Comparison of ENCODE assay signal across 12 mouse cellular contexts in genomic region chr8:122307836-122308235, GRCm38 (mm10). TPM values are rescaled to one million over a fixed set of nuclear protein-coding genes. Genes with fewer than 3 reads are reported as not detected.
DNase-seq lines count a peak whose midpoint lies in the region; ATAC-seq lines count a peak whose summit lies in the region.
"Had no signal": no experiment of that assay in that cellular context is flagged by ENCODE, and none has a peak within 500 bp of the region (broad histone marks: within the 10 kb centered on the region; RNA-seq: fewer than 3 reads in every experiment).

No protein-coding gene starts in this region.

- WGBS in midbrain, embryonic 12.5 days: 88% methylated on average over 8 of the region's 8 CpGs
- WGBS in midbrain, embryonic 16.5 days: 70% methylated on average over 8 of the region's 8 CpGs
- WGBS in forebrain, embryonic 12.5 days: 80% methylated on average over 8 of the region's 8 CpGs
- 77% methylated on average over 8 of the region's 8 CpGs for WGBS in liver, embryonic 13.5 days (ENCODE audit: insufficient replicate concordance)

- peaks cover 7% of the 10 kb centered on the region; the same call in 1 of the 2 replicates for H3K4me1 ChIP-seq in midbrain, embryonic 12.5 days
- no peaks in the 10 kb centered on the region for H3K4me1 ChIP-seq in midbrain, embryonic 16.5 days (ENCODE audit: control insufficient read depth, insufficient read depth, low read length)
- peaks cover 11% of the 10 kb centered on the region; the same call in 1 of the 2 replicates for H3K4me1 ChIP-seq in forebrain, embryonic 12.5 days
- peaks cover 100% of the 10 kb centered on the region for H3K4me1 ChIP-seq in liver, embryonic 13.5 days (replicated peaks)

- H3K27ac ChIP-seq in midbrain, embryonic 12.5 days (replicated peaks): 0 out of 2 replicates have a peak overlapping the region, but pooled peaks have one; percentile 10
- H3K27ac ChIP-seq in midbrain, embryonic 16.5 days (ENCODE audit: low read length): no peak overlapping the region
- 0 out of 2 replicates have a peak overlapping the region, but pooled peaks have one; percentile 37 for H3K27ac ChIP-seq in forebrain, embryonic 12.5 days
- H3K27ac ChIP-seq in liver, embryonic 13.5 days: peak overlapping the region; percentile 97
- H3K27ac ChIP-seq: kidney, embryonic 15.5 days had no signal

- no peak overlapping the region for H3K4me2 ChIP-seq in midbrain, embryonic 12.5 days (replicated peaks)
- H3K4me2 ChIP-seq in midbrain, embryonic 16.5 days (ENCODE audit: low read length): no peak overlapping the region
- H3K4me2 ChIP-seq in forebrain, embryonic 12.5 days: no peak overlapping the region
- H3K4me2 ChIP-seq in liver, embryonic 13.5 days: peak overlapping the region; percentile 99
- H3K4me2 ChIP-seq: kidney, embryonic 15.5 days had no signal

- no peaks in the 10 kb centered on the region for H3K9me3 ChIP-seq in midbrain, embryonic 12.5 days
- no peaks in the 10 kb centered on the region for H3K9me3 ChIP-seq in midbrain, embryonic 16.5 days (replicated peaks; ENCODE audit: control insufficient read depth, low read length, poor library complexity, severe bottlenecking)
- H3K9me3 ChIP-seq in forebrain, embryonic 12.5 days: no peaks in the 10 kb centered on the region
- H3K9me3 ChIP-seq in liver, embryonic 13.5 days (replicated peaks): no peaks in the 10 kb centered on the region
- H3K9me3 ChIP-seq: kidney, embryonic 15.5 days had no signal

- no peak for ATAC-seq in cerebellum, adult (ENCODE audit: insufficient number of reproducible peaks, low FRiP score, low TSS enrichment)
- ATAC-seq in midbrain, embryonic 12.5 days (ENCODE audit: low FRiP score, low read depth): no peak
- ATAC-seq in midbrain, embryonic 16.5 days: no peak
- no peak for ATAC-seq in forebrain, embryonic 12.5 days (ENCODE audit: low FRiP score)
- no peak for ATAC-seq in liver, embryonic 13.5 days (ENCODE audit: low read depth)

- H3K9ac ChIP-seq in midbrain, embryonic 12.5 days (replicated peaks): no peak overlapping the region
- H3K9ac ChIP-seq in midbrain, embryonic 16.5 days (ENCODE audit: low read depth, low read length): no peak overlapping the region
- peak overlapping the region; percentile 7; the same call in 1 of the 2 replicates for H3K9ac ChIP-seq in forebrain, embryonic 12.5 days
- H3K9ac ChIP-seq in liver, embryonic 13.5 days: peak overlapping the region; percentile 99
- H3K9ac ChIP-seq: kidney, embryonic 15.5 days had no signal

- no peak overlapping the region for H3K4me3 ChIP-seq in midbrain, embryonic 12.5 days
- H3K4me3 ChIP-seq in midbrain, embryonic 16.5 days (ENCODE audit: low read depth, low read length): no peak overlapping the region
- no peak overlapping the region for H3K4me3 ChIP-seq in forebrain, embryonic 12.5 days (replicated peaks)
- no peak overlapping the region for H3K4me3 ChIP-seq in liver, embryonic 13.5 days (replicated peaks)
- H3K4me3 ChIP-seq: kidney, embryonic 15.5 days had no signal

- DNase-seq in cerebellum, adult 11 months: peak; percentile 41
- no peak for DNase-seq in liver, embryonic 13.5 days
- DNase-seq in retina, postnatal 1 day: no peak
- DNase-seq in lung, postnatal 14 days: no peak
- DNase-seq: adrenal gland, postnatal 25 days had no signal

- no peaks in the 10 kb centered on the region for H3K36me3 ChIP-seq in midbrain, embryonic 12.5 days
- no peaks in the 10 kb centered on the region for H3K36me3 ChIP-seq in midbrain, embryonic 16.5 days (ENCODE audit: control insufficient read depth, insufficient read depth, low read length)
- no peaks in the 10 kb centered on the region for H3K36me3 ChIP-seq in forebrain, embryonic 12.5 days (replicated peaks)
- peaks cover 96% of the 10 kb centered on the region for H3K36me3 ChIP-seq in liver, embryonic 13.5 days

- H3K27me3 ChIP-seq in midbrain, embryonic 12.5 days: no peaks in the 10 kb centered on the region; the same call in 1 of the 2 replicates
- no peaks in the 10 kb centered on the region for H3K27me3 ChIP-seq in midbrain, embryonic 16.5 days (ENCODE audit: control insufficient read depth, insufficient read depth, low read depth, low read length)
- H3K27me3 ChIP-seq in forebrain, embryonic 12.5 days: peaks cover 6% of the 10 kb centered on the region
- no peaks in the 10 kb centered on the region for H3K27me3 ChIP-seq in liver, embryonic 13.5 days
- H3K27me3 ChIP-seq: kidney, embryonic 15.5 days had no signal

RNA-seq across cellular contexts. Expression of gene Zfpm1, which starts 25.9 kb away (rescaled TPM):
- polyA plus RNA-seq in midbrain, embryonic 12.5 days (2016; fragmentation: Nextera tagmentation; extraction: Ambion mirVana): 3.0 TPM in 2 replicates
- polyA plus RNA-seq in midbrain, embryonic 16.5 days (2015; fragmentation: Nextera tagmentation; extraction: Ambion mirVana): 0.77 and 1.2 TPM in 2 replicates
- polyA plus RNA-seq in forebrain, embryonic 12.5 days (2016; fragmentation: Nextera tagmentation; extraction: Ambion mirVana): 0.82 and 1.2 TPM in 2 replicates
- 10.0 and 11.7 TPM in 2 replicates for polyA plus RNA-seq in liver, embryonic 13.5 days (2015; fragmentation: Nextera tagmentation; extraction: Ambion mirVana)

RNA-seq across cellular contexts. Expression of gene Trhr2, which starts 52.7 kb away (rescaled TPM):
- polyA plus RNA-seq in midbrain, embryonic 12.5 days (2016; fragmentation: Nextera tagmentation; extraction: Ambion mirVana): not detected in 2 replicates
- 0.26 TPM in 1 of 2 replicates, not detected in the other for polyA plus RNA-seq in midbrain, embryonic 16.5 days (2015; fragmentation: Nextera tagmentation; extraction: Ambion mirVana)
- not detected in 2 replicates for polyA plus RNA-seq in forebrain, embryonic 12.5 days (2016; fragmentation: Nextera tagmentation; extraction: Ambion mirVana)
- not detected in 2 replicates for polyA plus RNA-seq in liver, embryonic 13.5 days (2015; fragmentation: Nextera tagmentation; extraction: Ambion mirVana)
- polyA plus RNA-seq: heart, embryonic 16.5 days; kidney, embryonic 15.5 days; limb, embryonic 11.5 days had no signal

Comparison
In these comparisons a context has a peak if more than half of its experiments do, and no peak if none do; other contexts are left out.
1. H3K9ac ChIP-seq: peak in forebrain, embryonic 12.5 days (single experiment) and liver, embryonic 13.5 days (single experiment); none in midbrain, embryonic 12.5 days (single experiment) and midbrain, embryonic 16.5 days (single experiment).